Mouse (Mus musculus) kidney, embryonic 14.5 days (tissue): ENCODE data around the gene Calcrl. TPM values are rescaled to one million over a fixed set of nuclear protein-coding genes. Genes with fewer than 3 reads are reported as not detected.
"Not testable (repeated sequence)": the region's sequence is repeated elsewhere in the genome, so short reads cannot be mapped to it uniquely, and the experiment has no call there.

Experiments
- ATAC-seq: fragments of 200-750 bp; cut with Nextera tagmentation; 2 replicates; pipeline ENCODE4 v1.8.0; 2017; ENCODE audit warnings: moderate number of reproducible peaks, mild to moderate bottlenecking, moderate TSS enrichment, moderate library complexity; ENCODE audit not compliant: low FRiP score, low TSS enrichment
- H3K27ac ChIP-seq: fragments of 300-500 bp; sonication (generic); 2 replicates; pipeline ENCODE4 v1.5.1; 2014; ENCODE audit warnings: low read depth, mild to moderate bottlenecking, low read length, moderate library complexity, mixed read lengths
- H3K27me3 ChIP-seq: fragments of 300-500 bp; sonication (generic); 2 replicates; pipeline ENCODE4 v1.6.1; 2014; ENCODE audit warnings: mild to moderate bottlenecking, low read length; ENCODE audit not compliant: control insufficient read depth, insufficient read depth
- H3K36me3 ChIP-seq: fragments of 300-500 bp; sonication (generic); 2 replicates; pipeline ENCODE4 v1.6.1; 2014; ENCODE audit warnings: low read length, mixed read lengths; ENCODE audit not compliant: control insufficient read depth, insufficient read depth
- H3K4me1 ChIP-seq: fragments of 300-500 bp; sonication (generic); 2 replicates; pipeline ENCODE4 v1.6.1; 2014; ENCODE audit warnings: low read length, mixed read lengths; ENCODE audit not compliant: control insufficient read depth, insufficient read depth
- H3K4me2 ChIP-seq: fragments of 300-500 bp; sonication (generic); replicated peaks from 2 replicates; pipeline ENCODE4 v1.6.1; 2014; ENCODE audit warnings: low read depth, mild to moderate bottlenecking, low read length
- H3K4me3 ChIP-seq: fragments of 300-500 bp; sonication (generic); 2 replicates; pipeline ENCODE4 v1.5.1; 2014; ENCODE audit warnings: mild to moderate bottlenecking, low read length
- H3K9ac ChIP-seq: fragments of 300-500 bp; sonication (generic); 2 replicates; pipeline ENCODE4 v1.6.1; 2014; ENCODE audit warnings: low read depth, mild to moderate bottlenecking, low read length, moderate library complexity
- H3K9me3 ChIP-seq: fragments of 300-500 bp; sonication (generic); 2 replicates; pipeline ENCODE4 v1.6.1; 2016; ENCODE audit warnings: low read length; ENCODE audit not compliant: control insufficient read depth
- WGBS: fragments of 180-500 bp; shearing (Covaris S2); extraction: QIAGEN DNeasy Blood & Tissue Kit; methylation state at CpG from one replicate; pipeline ENCODE4 v1.1.7; 2014; 5-methylcytosine and 5-hydroxymethylcytosine counted together
- polyA plus RNA-seq: library from polyadenylated mRNA; unstranded; fragments of >200 nt; fragmentation: Nextera tagmentation; extraction: Ambion mirVana; gene quantifications from 2 replicates; pipeline ENCODE4 v1.2.1, GENCODE M21; 2014

Calcrl gene
- polyA plus RNA-seq, 1 experiment from 2014 or later: 82.9 TPM

- Histone ChIP-seq H3K36me3 (no peaks in the 10 kb centered on the region; the same call in 1 of the 2 replicates), H3K9me3 (no peaks in the 10 kb centered on the region), H3K9ac (no peak overlapping the region), H3K4me3 (no peak overlapping the region), H3K27me3 (no peaks in the 10 kb centered on the region), H3K4me1 (no peaks in the 10 kb centered on the region), H3K4me2 (no peak overlapping the region), H3K27ac (no peak overlapping the region)
- 89% methylated on average over 3 of the region's 3 CpGs for WGBS
- ATAC-seq: no peak
These were observed 20.4 kb downstream of the Calcrl start for GRCm38 (mm10) chr2:84404834-84405233.

GRCm38 (mm10) chr2:84402713-84403112, 22.5 kb downstream of the Calcrl start:
- H3K27me3 ChIP-seq: no peaks in the 10 kb centered on the region
- WGBS: 95% methylated on average over 3 of the region's 3 CpGs
- no peak overlapping the region for H3K9ac ChIP-seq
- no peak overlapping the region for H3K4me3 ChIP-seq
- no peak for ATAC-seq
- H3K9me3 ChIP-seq: no peaks in the 10 kb centered on the region
- H3K36me3 ChIP-seq: no peaks in the 10 kb centered on the region
- no peak overlapping the region for H3K27ac ChIP-seq
- no peaks in the 10 kb centered on the region for H3K4me1 ChIP-seq
- H3K4me2 ChIP-seq: no peak overlapping the region

GRCm38 (mm10) chr2:84396557-84396956, 28.7 kb downstream of the Calcrl start:
- Histone ChIP-seq H3K4me1 (no peaks in the 10 kb centered on the region), H3K9me3 (no peaks in the 10 kb centered on the region), H3K27ac (no peak overlapping the region), H3K27me3 (no peaks in the 10 kb centered on the region), H3K9ac (no peak overlapping the region), H3K36me3 (no peaks in the 10 kb centered on the region), H3K4me2 (no peak overlapping the region), H3K4me3 (no peak overlapping the region)
- 82% methylated on average over 4 of the region's 4 CpGs for WGBS
- ATAC-seq: no peak

- H3K4me1 ChIP-seq: no peaks in the 10 kb centered on the region
- H3K9me3 ChIP-seq: no peaks in the 10 kb centered on the region
- no peak overlapping the region for H3K27ac ChIP-seq
- H3K27me3 ChIP-seq: no peaks in the 10 kb centered on the region
- no peaks in the 10 kb centered on the region for H3K36me3 ChIP-seq
- WGBS: 87% methylated on average over 4 of the region's 4 CpGs
- no peak overlapping the region for H3K9ac ChIP-seq
- no peak overlapping the region for H3K4me3 ChIP-seq
- H3K4me2 ChIP-seq: no peak overlapping the region
- ATAC-seq: no peak
These were observed 32.0 kb downstream of the Calcrl start for GRCm38 (mm10) chr2:84393236-84393635.

- no peak overlapping the region for H3K4me3 ChIP-seq
- no peak overlapping the region for H3K27ac ChIP-seq
- no peaks in the 10 kb centered on the region for H3K27me3 ChIP-seq
- no peak overlapping the region for H3K4me2 ChIP-seq
- peaks cover 6% of the 10 kb centered on the region; the same call in 1 of the 2 replicates for H3K4me1 ChIP-seq
- H3K9me3 ChIP-seq: no peaks in the 10 kb centered on the region
- H3K36me3 ChIP-seq: no peaks in the 10 kb centered on the region
- no peak for ATAC-seq
- no peak overlapping the region for H3K9ac ChIP-seq
These were observed 36.1 kb downstream of the Calcrl start for GRCm38 (mm10) chr2:84389075-84389474.

DNA sequence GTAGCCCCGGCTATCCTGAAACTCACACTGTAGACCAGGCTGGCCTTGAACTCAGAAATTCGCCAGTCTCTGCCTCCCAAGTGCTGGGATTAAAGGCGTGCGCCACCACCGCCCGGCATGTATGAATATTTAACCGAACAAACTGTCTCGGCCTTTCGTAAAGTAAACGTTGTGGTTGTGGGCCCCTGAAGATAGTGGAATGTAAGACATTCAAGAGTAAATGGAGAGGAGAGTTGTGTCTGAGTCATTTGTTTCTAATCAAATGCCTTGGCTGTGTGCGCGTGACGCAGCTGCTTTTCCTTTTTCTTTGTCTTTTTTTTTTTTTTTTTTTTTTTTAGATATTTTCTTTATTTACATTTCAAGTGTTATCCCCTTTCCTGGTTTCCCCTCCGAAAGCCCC, 36.7 kb downstream of the Calcrl start:
- H3K27me3 ChIP-seq, H3K4me3 ChIP-seq, H3K4me2 ChIP-seq, H3K9me3 ChIP-seq, ATAC-seq, H3K36me3 ChIP-seq, H3K27ac ChIP-seq, H3K4me1 ChIP-seq, H3K9ac ChIP-seq: not testable (repeated sequence)
- WGBS: 87% methylated on average over 14 of the region's 14 CpGs

DNA sequence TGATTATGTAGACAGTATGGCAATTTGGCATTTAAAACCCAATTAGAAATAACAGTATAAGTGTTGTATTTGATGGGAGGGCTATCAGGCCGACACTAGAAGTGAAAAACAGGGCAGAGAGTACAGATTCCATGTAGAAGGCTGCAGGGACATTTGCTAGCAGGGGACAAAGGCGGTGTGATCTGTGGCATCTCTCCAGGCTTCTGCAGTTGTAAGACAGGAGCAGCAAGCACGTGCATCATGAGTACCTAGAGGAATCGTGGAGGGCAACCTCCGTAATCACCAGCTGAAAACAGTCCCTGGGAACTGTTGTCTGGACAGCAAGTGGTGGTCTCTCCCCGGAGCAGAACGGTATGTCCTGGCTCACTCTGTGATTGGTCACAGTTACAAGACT, 37.2 kb downstream of the Calcrl start:
- WGBS: 63% methylated on average over 7 of the region's 7 CpGs
- Histone ChIP-seq H3K36me3 (no peaks in the 10 kb centered on the region), H3K4me3 (no peak overlapping the region), H3K4me1 (peaks cover 6% of the 10 kb centered on the region; the same call in 1 of the 2 replicates), H3K27me3 (no peaks in the 10 kb centered on the region), H3K4me2 (no peak overlapping the region), H3K27ac (peak overlapping the region; percentile 18; the same call in 1 of the 2 replicates), H3K9me3 (no peaks in the 10 kb centered on the region), H3K9ac (no peak overlapping the region)
- ATAC-seq: no peak; the same call in 1 of the 2 replicates

GRCm38 (mm10) chr2:84387394-84388022, 37.7 kb downstream of the Calcrl start:
- no peak for ATAC-seq
- Histone ChIP-seq H3K27ac (peak overlapping the region; percentile 18; the same call in 1 of the 2 replicates), H3K4me2 (peak overlapping the region; percentile 47), H3K36me3 (no peaks in the 10 kb centered on the region), H3K9ac (no peak overlapping the region), H3K27me3 (no peaks in the 10 kb centered on the region), H3K4me1 (peaks cover 8% of the 10 kb centered on the region; the same call in 1 of the 2 replicates), H3K4me3 (peak overlapping the region; percentile 13; the same call in 1 of the 2 replicates), H3K9me3 (no peaks in the 10 kb centered on the region)
- 60% methylated on average over 11 of the region's 11 CpGs for WGBS

- peaks cover 8% of the 10 kb centered on the region; the same call in 1 of the 2 replicates for H3K4me1 ChIP-seq
- peak overlapping the region; percentile 47 for H3K4me2 ChIP-seq
- peak overlapping the region; percentile 13; the same call in 1 of the 2 replicates for H3K4me3 ChIP-seq
- ATAC-seq: peak; percentile 89
- H3K9ac ChIP-seq: no peak overlapping the region
- no peaks in the 10 kb centered on the region for H3K9me3 ChIP-seq
- no peaks in the 10 kb centered on the region for H3K27me3 ChIP-seq
- no peaks in the 10 kb centered on the region for H3K36me3 ChIP-seq
- H3K27ac ChIP-seq: 0 out of 2 replicates have a peak overlapping the region, but pooled peaks have one; percentile 11
- 27% methylated on average over 18 of the region's 18 CpGs for WGBS
These were observed 38.4 kb downstream of the Calcrl start for GRCm38 (mm10) chr2:84386563-84387393.
